Mouse (Mus musculus) urinary bladder, postnatal 14 days (tissue): ENCODE data around the gene St6galnac3.

Source experiments
- DNase-seq: peaks from one replicate; pipeline ENCODE4 v3.0.0; 2021; ENCODE audit warnings: low spot score

St6galnac3 gene

DNA sequence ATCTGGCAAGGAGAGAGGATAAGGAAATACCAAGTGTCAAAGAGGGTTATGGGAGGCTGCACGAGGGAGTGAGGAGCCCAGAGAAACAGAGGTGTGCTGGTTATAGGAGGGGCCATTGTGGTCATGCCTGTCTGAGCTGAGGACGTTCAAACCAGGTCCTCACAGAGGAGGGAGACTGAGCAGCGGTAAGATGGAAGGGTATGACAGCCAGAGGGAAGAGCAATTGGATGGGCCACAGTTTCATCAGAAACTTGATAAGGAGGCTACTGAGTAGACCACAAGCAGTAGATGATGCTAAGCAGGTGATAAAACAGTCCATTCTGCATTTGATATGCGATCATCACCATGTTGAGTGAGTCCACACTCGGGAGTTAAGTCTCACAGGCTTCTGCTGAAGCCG, 212.4 kb downstream of the St6galnac3 start:
- DNase-seq = no peak

DNA sequence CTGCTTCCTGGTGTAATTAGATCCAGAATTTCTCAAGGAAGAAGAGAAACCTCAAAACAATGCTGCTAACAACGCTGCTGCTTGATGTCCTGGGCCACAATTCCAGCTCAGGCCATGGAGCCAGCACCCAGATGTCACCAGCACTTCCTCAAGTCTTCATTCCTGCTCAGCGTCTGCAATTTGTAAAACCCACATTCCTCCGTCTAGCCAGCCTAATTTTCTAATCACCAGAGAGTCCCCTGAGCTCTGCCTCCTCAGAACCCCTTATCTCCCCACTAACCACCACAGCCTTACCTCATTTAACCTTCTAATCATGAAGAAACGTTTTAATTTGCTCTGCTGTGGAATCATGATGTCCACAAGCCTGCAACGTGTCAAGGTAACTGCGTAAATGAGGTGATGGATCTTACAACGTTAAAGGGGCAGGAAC, 213.8 kb downstream of the St6galnac3 start:
- DNase-seq = no peak

DNA sequence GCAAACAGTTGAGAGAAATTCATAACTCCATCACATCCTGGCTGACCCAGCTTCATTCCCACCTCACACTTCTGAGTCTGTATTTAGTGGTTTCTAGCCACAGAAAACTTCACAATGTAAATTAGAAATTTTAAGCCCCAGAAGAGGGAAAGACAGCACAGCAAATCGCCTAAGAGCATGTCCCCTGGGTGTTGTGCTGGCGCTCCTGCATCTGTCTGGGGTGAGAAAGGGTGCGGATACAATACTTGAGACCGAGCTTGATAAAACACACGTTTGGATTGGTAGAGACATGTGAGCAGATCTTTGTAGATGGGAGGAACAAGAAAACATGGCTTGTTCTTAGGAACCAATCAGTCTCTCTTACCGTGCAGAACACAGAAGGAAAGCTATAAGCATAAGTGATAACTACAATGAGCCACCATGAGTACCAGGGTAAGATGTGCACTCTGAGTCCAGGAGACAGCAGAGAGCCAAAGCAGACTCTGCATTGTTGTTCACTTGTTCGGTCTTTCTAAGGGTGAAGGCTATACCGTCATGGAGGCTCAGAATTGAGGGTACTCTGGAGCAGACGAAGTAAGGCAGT, 214.8 kb downstream of the St6galnac3 start:
- no peak for DNase-seq

GRCm38 (mm10) chr3:153509643-153510042, 215.3 kb downstream of the St6galnac3 start:
- no peak for DNase-seq

DNA sequence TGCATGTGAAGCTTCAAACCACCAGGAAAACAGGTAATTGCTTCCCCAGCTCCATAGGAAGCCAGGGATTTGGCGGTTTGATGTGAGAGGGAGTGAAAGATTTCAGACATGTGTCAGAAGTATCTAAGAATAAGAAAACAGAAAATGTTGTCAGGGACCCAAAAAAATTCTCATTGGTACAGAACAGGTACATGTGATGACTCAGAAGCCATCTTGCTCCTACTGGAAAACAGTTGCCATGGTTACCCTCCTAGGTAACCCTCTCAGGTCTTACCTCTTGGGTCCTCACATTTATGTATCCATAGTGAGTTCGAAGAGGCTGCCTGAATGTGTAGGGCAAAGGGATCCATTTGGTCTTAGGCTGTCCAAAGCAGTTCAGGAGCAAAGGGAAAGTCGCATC, 215.9 kb downstream of the St6galnac3 start:
- no peak for DNase-seq

GRCm38 (mm10) chr3:153508592-153508991, 216.4 kb downstream of the St6galnac3 start:
- no peak for DNase-seq

- DNase-seq = no peak
These were observed 217.4 kb downstream of the St6galnac3 start for GRCm38 (mm10) chr3:153507599-153507998.

DNA sequence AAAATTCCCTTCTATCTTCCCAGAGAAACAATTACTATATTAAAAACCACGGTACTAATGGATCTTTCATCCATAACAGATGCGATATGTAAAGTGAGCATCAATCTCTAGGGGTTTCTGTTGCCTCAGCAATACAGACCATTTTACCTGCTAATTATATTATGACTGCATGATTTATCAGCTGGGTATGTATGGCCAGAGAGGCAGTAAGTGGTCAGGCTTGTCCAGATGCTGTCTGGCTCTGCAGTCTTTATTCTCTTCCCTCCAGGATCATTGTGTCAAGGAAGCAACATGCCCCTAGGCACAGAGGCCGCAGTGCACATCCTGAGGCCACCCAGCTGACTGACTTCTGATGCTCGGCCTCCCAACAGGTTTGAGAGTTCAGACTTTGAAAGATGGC, 222.5 kb downstream of the St6galnac3 start:
- DNase-seq = no peak

DNA sequence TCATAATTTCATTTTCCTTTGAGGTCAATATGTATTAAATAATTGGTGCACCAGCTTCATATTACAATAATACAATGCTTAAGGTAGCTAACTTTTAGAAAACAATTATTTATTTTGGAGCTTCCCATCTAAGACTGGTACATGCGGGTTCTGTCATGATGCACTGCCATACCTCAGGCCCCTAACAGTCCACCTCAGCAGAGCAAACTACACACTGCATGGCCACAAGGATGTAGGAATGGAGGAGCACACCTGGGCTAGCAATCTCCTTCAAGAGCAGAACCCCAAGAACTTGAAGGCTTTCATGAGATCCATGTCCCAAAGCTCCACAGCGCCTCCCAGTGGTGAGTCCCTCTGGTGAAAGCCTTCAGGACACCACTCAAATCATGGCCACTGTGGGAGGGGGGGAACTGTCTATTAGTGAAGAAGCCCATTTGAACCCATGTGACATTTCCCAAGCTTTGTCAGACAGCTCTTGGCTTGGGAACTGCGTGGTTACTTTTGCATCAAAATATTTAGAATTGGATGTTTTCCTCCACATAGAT, 223.6 kb downstream of the St6galnac3 start:
- DNase-seq = peak; percentile 63

GRCm38 (mm10) chr3:153492986-153493385, 232.0 kb downstream of the St6galnac3 start:
- DNase-seq = no peak

DNA sequence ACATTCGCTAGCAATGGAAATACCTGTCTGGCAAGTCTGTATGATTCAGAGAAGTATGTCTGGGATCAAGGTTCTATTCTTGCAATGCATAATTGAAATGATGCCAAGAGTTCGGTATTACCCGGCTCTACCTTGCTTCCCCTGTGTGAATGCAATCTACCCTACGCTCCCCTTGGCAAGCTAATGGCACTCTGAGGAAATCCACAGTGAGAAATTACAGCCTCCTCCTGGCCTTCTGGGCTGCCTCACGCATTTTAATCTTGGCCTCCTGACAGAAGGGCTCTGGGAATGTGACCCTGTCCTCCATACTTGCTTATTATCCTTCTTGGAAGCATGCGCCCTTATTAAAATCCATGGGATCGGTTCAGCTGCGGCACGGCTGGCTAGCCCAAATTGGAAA, 235.3 kb downstream of the St6galnac3 start:
- DNase-seq = no peak

GRCm38 (mm10) chr3:153488931-153489330, 236.0 kb downstream of the St6galnac3 start:
- no peak for DNase-seq

GRCm38 (mm10) chr3:153485176-153485575, 239.8 kb downstream of the St6galnac3 start:
- no peak for DNase-seq

GRCm38 (mm10) chr3:153484701-153485100, 240.3 kb downstream of the St6galnac3 start:
- no peak for DNase-seq

DNA sequence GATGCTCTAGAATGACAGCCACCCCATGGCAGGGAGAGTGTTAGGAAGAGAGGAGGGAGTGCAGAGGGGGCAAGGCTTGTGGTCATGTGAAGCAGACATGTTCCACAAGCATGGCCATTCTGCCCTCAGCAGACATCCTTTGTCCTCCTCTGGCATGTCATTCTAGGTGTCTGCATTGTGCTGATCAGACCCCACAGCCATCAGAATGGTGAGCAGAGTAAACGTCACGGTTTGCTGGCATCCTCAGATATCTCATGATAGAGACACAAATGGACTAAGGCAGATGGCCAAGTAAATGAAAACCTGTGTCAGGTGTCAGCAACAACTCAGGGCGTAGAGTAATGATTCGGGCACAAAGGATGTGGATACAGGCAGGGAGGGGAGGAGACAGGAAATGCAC, 241.3 kb downstream of the St6galnac3 start:
- DNase-seq = no peak

DNA sequence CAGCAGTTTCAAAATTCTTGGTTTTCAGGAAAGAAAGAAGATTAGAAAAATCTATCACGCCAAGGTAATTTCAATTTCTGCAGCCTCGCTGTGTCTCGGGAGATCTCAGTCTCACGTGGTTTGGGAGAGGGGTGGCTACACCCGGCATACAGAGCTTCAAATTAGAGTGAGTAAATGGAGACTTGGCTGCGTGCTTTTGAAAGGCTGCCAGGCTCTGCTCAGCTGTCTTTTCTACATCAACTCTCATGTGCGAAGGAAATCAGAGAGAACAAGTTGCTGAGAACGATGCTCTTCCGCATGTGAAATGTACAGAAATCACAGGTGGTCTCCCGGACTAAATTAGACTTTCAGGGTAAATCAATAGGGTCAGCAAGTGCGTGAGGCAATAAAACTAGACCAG, 242.9 kb downstream of the St6galnac3 start:
- DNase-seq = no peak

DNA sequence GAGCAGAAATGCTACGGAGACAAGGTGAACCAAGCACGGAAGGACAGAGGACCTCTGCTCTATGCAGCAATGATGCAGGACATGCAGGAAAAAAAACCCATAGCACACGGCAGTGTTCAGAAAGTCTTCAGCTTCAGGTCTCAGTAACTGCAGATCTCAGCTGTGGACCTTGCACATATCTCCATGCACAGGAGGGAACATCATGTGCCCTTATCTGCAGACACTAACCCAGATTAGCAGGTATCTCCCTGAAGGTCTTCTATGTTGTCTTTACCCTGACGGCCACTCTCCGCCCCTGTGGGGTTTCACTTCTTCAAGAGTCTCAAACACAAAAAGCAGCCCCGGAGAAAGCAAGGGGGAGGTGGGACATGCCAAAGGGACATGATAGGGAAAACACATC, 244.0 kb downstream of the St6galnac3 start:
- DNase-seq = no peak

GRCm38 (mm10) chr3:153480636-153481006, 244.4 kb downstream of the St6galnac3 start:
- DNase-seq = no peak

GRCm38 (mm10) chr3:153480005-153480635, 244.9 kb downstream of the St6galnac3 start:
- no peak for DNase-seq

DNA sequence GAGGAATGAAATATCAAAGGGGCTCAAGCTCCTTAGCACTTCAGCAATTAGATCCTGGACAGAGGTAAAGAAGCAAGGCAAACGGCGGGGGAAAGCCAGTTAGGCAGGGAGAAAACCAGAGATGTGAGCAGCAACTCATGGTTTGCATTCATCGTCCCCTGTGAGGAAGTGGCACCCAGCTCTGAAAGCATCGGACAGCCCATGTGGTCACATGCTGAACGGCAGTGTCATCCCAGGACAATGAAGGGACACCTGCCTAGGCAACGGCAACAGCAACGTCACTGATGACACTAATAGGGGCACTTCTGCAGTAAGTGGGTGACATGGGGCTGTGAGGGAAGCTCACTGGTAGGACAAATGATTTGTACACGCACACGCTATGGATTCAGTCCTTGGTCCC, 249.1 kb downstream of the St6galnac3 start:
- no peak for DNase-seq

GRCm38 (mm10) chr3:153475461-153475860, 249.5 kb downstream of the St6galnac3 start:
- no peak for DNase-seq

GRCm38 (mm10) chr3:153472583-153473471, 252.1 kb downstream of the St6galnac3 start:
- no peak for DNase-seq

GRCm38 (mm10) chr3:153463849-153464248, 261.1 kb downstream of the St6galnac3 start:
- no peak for DNase-seq
